Mouse (Mus musculus) left cerebral cortex, postnatal 36 days (tissue): ENCODE data around the gene Nsf. TPM values are rescaled to one million over a fixed set of nuclear protein-coding genes. Genes with fewer than 3 reads are reported as not detected.

Experiments used
- DNase-seq, 2 experiments: peaks; one replicate each; pipeline ENCODE4 v3.0.0; 2021 to 2022; ENCODE audit warnings: low spot score in 2 of 2, mixed read lengths in 1 of 2
- intact Hi-C: fragments of 180-260 bp; cut with DNase I; formaldehyde crosslinking; loops from one replicate; pipeline ENCODE4 v1.15.1; 2025
- total RNA-seq, 2 experiments: library from RNA; stranded (reverse); gene quantifications; 2 replicates each; pipeline ENCODE4 v1.2.3; 2021

Nsf gene
- total RNA-seq, 2 experiments from 2014 or later, result 883 to 922 TPM

DNA sequence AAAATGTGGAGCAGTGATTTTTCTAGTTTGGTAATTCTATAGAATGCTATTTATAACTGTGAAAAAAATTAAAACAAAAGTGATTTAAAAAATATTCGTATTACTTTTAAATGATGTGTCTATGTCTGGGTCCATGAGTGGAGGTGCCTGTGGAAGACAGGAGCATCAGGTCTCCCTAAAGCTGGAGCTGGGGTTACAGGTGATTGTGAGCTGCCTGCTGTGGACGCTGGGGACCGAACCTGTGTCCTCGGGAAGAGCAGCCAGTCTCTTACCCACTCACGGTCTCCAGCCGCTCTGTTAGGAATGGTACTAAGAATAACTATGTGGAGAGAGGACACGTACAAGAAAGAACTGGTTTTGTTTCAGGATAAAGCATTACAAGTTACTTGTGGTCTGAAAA lies 97.2 kb downstream of the Nsf start:
- DNase-seq, result no peak
- intact Hi-C loops, result no loop called here

DNA sequence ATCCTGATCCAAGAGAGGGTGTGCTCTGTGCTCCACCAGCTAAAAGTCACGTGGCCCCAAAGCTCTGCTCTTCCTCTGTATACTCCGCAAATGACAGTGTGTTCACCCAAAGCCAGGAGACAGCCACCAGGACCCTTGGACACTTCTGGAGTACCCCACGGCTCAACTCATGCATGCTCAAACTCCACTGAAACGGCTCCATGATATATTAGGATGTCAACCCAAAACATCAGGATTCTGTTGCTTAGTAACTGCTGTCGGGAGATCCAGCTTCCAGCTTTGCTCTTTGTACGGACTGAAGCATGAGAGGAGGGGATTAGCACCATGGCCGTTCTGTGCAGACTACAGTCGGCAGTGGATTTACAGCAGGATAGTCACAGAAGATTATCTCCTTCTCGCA lies 99.6 kb downstream of the Nsf start:
- DNase-seq, result no peak
- intact Hi-C loops, result no loop called here

DNA sequence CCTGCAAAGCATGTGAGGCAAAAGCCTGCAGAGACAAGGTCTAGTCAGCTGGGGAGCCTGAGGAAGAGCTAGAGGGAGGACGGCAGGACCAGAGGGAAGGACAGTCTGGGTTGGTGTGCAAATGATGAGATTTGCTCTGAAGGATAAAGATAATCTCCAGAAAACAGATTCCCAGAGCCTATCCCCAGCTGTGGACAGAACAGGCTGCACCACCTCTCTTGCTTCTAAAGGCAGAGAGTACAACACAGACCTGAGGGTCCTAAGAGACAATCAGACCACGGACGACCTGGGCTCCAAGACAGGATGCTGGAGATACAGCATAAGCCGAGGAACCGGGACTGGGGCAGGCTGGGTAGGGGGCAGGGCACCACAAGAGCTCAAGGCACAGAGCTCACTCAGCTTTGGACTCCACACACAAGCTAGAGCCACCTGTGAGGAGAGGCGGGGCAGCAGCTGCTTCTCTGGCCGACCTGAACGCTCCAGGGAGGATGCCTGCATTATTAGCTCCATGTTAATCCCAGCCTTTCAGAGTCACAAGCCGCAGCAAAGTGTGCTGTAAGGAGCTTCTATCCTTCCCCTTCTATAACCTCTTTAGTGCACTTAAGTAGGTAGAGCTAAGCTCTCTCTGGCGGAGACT lies 100.5 kb downstream of the Nsf start:
- no peak for DNase-seq
- intact Hi-C loops, result no loop called here

DNA sequence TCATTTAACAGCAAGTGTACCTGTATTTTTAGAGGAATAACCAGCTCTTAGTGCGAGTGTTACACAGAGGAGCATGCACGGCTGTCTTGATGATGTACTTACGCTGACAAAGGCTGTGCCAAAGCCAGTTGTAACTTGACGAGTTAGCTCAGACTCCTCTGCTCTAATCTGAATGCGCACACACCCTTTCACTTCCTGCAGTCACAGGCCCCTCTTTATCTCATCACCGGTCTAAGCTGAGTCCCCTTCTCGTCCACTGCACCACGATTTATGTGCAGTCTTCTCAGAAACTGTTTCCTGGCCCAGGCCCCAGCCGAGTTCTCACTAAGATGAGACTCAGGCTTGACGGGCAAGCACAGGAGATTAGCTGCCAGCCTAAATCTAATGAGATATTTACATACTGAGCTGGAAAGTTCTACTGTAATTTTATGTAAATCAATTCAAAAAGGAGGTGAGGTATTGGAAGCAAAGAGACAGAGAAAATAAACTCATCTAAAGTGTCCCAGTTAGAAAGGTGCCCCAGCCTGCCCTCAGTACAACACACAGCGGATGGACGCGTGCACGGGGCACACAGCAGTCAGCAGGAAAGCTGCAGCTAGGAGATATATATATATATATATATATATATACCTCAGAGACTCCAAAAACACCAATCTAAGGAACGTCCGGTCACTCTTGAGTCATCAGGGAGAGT lies 101.1 kb downstream of the Nsf start:
- DNase-seq, result no peak
- intact Hi-C loops, result no loop called here

DNA sequence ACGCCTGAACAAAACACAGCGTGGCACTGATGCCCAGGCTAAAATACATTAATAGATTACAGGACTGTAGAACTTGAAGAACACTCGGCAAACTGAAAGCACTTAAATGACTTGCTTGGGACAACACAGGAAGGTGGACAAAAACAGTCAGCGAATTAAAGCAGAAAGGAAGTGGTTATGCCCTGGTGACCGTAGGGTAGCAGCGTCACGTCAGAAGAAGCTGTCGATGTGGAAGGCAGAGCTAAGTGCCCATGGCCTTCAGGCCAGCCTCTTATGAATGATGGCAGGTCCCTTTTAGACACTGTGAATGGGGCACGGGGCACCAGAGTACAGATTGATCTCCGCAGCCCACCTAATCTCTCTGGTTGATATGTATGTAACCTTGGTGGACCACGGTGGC lies 105.6 kb downstream of the Nsf start:
- intact Hi-C loops, result no loop called here
- no peak for DNase-seq

DNA sequence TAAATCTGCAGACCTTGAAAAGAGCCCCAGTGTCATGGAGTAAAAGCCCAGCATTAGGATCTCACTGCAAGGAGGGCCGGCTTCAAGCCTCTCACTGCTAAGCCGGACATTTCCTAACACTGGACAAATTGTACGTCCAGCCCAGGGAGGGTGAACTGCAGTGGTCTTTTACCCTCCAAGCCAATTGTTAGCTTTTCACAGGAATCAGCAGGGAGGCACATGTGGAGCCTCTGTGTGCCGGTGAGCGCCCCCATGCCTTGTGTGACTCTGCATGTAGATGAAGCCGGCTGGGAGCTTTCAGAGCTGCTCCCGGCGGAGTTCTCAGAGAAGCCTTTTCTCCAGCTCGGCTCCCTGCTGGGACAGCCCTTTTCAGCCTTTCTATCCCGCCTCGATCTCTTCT lies 113.0 kb downstream of the Nsf start:
- intact Hi-C loops, result no loop called here
- DNase-seq, result no peak

DNA sequence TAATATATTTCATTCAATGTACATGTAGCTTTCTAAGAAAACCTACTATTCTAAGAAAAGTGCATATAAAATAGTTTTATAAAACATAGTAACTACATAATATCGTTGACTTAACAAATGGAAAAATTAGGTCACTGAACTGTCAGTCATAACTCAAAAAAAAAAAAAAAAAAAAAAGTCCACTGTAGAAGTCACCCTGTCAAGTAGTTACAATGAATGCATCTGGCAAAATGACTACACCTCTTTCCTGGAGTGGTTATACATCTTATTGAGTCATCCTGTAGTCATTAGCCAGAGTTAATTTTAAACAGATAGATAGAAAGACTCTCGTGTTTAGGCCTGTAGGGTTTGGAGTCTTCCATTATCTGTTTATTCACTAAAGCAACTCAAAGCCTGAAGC lies 114.9 kb downstream of the Nsf start:
- intact Hi-C loops, result no loop called here

DNA sequence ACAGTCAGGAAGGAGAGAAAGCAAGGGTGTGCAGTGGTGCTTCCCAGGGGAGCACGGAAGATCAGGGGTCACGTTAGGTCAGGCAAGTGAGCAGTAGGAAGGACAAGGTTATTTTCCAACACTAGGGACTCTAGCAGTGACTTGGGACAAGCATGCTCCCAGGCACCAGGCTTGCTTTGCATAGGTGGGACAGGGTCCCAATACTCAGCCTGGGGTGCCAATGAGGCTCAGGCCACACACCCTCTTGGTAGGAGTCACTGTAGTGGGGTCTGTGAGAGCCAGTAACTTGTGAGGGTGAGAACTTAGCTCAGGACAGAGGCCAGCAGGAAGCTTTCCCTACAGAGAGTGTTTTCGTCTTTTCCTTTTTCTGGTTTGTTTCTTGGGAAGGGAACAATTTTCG lies 121.5 kb downstream of the Nsf start:
- no peak for DNase-seq
- intact Hi-C loops, result no loop called here

More for the DNA sequence above, 114.9 kb downstream of the Nsf start:
- no peak for DNase-seq

DNA sequence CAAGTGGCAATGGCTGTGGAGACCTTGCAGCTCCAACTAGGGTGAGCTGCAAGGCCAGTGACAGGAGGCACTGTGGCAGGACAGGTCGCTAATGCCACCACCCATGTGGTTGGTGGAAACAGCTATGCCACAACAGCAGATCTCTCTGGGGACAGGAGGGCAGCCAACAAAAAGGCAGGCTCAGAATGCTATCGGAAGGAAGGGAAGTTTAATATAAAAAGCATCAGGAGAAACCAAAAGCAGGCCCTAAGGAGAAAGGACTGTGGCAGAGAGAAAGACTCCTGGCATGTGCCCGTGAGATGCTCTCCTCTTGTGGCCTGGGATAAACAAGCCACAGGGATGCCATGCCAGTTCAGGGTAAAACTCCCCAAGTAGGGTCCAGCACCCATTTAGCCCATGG lies 122.1 kb downstream of the Nsf start:
- intact Hi-C loops, result no loop called here
- DNase-seq, result no peak

DNA sequence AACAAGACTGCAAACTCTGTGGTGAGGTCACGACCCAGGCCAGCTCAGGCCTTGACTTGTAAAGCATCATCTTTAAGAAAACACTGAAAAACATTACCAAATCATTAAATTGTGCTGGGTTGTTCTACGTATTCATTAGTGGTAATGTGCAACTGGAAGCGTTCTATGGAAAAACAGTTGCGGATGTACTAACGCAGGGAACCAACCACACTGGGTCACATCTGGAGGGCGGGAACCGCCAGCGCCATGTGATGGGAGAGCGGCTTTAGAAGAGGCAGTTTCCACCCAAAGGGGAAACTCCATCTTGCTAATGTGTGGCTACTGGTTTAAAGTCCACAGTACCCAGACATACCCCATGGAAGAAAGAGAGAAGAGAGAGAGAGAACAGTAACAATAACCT lies 123.4 kb downstream of the Nsf start:
- intact Hi-C loops, result no loop called here
- DNase-seq, result no peak

DNA sequence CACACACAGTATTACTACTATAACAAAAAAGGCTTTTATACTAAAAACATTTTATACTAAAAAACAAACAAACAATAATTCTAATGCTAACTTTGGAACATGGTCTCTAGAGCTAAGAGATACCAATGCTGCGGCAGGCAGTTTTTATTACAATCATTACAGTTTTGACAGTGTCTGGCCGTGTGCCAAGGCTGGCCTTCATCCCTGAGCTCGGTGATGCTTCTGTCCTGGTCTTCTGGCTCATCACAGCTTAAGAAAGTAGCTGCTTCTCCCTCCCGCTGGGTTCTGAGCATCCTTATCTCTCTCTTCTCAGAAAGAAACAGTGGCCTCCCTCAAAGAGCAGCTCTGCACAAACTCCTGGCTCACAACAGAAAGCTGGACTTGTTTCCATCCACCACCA lies 123.9 kb downstream of the Nsf start:
- DNase-seq, result no peak
- intact Hi-C loops, result no loop called here

DNA sequence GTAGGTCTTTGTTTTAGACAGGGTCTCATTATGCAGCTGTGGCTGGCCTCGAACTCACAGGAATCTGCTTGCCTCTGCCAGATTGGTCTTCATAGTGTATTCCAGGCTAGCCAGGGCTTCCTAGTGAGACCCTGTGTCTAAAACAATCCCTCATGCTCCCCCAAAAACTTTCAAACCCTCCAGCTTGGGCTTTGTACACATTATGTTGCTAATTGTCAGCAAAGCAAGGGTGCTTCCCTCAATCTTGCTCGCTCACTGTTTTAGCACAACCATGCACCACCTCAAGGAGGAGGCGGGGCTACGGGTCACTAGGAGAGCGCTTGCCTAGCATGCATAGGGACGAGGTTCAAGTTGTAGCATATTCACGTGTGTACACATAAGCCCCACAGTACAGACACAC lies 125.0 kb downstream of the Nsf start:
- intact Hi-C loops, result no loop called here
- DNase-seq, result no peak

DNA sequence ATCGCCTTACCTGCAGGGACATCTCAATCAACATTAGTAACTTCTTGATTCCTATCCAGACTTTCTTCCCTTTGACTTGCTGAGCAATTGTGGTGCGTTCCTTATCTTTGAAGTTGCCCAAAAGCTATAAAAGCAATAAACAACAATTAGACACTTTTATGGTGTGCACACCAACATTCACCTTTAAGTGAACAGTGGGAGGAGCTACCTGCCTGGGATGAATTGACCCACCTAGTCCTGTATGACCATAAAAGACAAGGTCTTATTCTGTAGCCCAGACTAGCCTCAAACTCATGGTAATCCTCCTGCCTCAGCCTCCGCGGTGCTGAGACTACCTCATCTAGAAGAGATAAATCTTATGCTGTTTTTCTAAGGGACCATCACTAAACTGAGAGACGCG lies 126.7 kb downstream of the Nsf start:
- no peak for DNase-seq
- intact Hi-C loops, result no loop called here

DNA sequence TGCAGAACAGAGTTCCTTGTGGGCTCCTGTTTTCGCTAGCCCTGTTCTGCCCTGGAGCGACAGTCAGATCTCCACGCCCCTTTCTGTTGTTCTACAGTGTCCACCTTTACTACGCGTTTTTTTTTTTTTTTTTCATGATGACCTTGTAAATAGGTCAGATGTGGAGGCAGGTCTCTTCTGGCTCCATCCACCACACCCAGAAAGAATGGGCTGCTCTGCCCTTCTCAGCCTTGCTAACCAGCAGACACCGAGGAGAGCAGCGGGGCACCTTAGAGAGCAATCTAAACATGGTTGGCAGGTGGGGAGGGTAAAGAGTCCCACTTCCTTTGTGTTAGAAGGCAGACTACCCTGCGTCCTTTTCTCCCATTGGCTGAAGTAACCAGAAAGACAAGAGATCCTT lies 137.1 kb downstream of the Nsf start:
- intact Hi-C loops, result no loop called here
- DNase-seq, result no peak

DNA sequence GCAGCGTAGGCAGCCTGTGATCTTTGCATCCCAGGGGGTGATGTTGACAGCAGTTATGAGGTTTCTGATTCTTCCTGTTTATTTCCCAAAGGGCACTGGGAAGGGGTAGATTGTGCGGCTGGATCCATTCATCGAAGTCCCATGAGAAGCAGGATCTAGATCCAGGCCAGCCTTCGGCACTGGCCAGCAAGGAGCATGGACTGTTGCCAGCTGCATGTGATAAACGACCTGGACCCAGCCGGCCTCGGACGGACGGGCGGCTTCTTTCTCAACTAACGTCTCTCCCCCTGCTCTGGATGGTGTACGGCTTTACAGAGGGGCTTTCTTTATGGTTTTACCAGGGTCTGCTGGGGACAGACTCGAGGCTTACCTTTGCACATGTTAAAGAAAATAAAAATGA lies 137.9 kb downstream of the Nsf start:
- no peak for DNase-seq
- intact Hi-C loops, result no loop called here

DNA sequence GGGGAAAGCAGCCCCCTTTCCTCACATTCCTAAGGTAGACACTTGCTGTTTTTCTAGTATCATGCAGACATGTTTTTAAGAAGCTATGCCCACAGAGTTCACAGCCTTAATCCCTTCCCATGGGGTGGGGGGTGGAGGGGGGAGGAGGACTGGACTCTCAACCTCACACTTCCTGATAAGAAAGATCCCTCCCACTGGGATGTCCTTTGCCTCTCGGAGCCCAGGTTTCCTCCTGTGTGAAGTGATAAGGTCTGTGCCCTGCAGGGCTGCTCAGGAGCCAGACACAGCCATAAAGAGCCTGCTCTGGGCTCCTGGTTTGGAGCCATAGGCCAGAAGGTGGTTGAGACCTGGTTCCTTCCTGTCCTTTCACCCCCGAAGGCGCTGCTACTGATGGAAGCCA lies 139.0 kb downstream of the Nsf start:
- DNase-seq, result no peak
- intact Hi-C loops, result no loop called here

DNA sequence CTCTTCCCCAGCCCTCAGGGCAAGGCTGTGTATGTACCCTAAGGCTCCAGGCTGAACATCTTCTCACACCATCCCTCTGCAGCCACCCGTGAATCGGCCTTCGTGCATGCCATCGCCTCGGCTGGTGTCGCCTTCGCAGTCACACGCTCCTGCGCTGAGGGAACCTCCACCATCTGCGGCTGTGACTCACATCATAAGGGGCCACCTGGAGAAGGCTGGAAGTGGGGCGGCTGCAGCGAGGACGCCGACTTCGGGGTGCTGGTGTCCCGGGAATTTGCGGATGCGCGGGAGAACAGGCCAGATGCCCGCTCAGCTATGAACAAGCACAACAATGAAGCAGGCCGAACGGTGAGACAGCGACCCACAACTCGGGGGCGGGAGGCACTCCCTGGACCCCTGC lies 142.6 kb downstream of the Nsf start:
- intact Hi-C loops, result no loop called here
- peak; percentile 66 to 68 for DNase-seq

DNA sequence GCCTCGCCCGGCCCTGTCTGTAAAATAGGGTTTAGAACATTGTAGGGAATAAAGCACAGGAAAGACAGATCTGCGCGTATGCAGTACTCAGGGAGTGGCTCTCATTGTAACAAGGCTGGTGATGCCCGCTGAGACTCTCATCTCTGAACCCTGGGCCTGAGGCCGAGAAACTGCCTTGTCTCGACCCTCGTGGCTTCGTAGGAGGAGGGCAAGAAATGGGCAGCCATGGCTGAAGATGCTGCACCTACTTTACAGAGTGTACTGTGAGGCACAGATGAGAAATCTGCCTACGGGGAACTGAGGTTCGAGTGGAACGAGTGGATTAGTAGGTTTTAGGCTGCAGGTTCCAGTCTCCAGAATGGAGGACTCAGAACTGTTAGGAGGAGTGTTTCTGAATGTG lies 143.2 kb downstream of the Nsf start:
- intact Hi-C loops, result no loop called here
- DNase-seq, result no peak

DNA sequence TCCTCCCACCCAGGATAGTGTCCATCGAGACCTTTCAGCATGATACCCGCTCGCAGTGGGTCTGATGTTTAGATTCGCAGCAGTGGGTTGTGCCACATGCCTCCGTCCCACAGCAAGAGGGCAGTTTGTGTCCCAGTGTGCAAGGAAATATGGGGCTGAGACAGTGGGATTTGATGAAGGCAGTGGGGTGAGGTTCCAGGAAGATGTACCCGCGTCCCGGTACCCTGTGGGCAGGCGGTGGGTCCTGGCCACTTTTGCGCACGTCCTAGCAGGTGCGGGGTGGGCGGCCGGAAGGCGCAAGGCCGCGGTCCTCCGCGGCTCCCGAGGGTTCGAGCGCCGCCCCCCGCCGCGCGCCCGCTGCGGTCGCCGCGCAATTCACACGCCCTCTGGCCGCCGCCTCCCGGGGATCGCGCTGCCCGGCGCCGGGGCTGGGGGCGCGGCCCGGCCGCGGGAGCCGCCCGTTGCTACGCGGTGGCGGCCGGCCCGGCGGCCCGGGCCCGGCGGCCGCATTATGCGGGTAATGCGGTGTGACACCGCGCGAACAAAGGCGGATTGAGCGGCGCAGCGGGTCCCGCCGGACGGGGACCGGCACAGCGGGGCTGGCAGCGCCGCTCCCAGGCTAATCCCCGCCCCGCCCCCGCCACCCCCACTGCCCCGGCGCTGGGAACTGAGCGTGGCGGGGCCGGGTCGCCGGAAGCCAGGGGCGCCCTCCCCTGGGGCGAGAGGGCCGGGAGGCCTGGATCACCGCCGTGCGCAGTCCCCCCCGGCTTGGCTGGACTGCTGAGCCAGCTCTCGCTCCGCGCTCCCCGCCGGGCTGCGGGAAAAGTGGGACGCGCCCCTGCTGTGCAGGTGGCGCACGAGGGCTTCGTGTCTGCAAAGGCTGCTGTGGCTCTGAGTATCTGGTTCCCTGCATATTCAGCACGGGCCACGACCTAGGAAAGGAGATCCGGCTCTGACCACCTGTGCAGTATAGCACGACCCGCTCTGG lies 144.0 kb downstream of the Nsf start:
- peak; percentile 24 to 56 for DNase-seq
- intact Hi-C loops, result no loop called here

DNA sequence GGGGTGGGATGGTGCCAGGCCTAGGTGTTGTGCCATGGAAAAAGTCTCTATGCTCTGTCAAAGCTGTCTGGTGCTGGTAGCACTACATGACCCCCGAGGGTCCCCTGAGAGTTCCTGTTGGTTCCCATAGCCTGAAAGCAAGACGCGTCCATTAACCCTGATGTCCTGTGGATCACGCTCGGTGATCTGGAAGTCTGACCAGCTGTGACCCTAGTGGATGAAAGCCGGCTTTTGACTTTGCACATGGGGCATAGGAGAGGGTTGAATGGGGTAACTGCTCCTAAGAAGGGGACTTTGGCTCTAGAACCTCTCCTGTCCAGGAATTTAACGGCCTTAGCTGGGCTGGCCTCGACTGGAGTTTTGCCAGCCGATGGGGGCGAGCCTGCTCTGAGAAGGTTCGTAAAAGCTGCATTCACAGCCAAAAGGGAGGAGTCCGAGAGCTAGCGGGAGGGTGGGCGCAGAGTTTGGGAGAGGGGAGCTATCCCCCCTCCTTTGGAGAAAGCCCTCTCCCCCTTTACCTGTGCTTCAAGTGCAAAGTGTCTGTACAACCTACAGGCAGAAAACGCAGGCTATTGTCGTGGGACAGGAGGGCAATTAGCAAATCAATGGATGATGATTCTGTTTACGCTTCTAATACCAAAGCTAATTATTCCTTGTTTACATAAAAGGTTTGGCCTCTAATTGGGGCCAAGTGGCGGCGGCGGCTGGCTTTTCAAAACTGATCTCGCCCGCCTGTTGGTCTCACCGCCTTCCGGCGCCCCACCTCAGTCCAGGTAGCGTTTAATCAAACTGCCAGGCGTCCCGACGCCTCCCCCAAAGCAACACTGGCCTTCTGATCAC lies 144.9 kb downstream of the Nsf start:
- DNase-seq, result no peak
- intact Hi-C loops, result no loop called here
